Mouse (Mus musculus): ENCODE results near the gene Bst2.

GRCm38 (mm10) chr8:71580201-71580600, 42.9 kb upstream of the Bst2 start:
- TF ChIP-seq CTCF (IDR thresholded peaks at IDR 0.05; ENCODE audit: borderline replicate concordance, extremely low read depth, insufficient read depth, insufficient read length) (no peak), POLR2A (IDR thresholded peaks at IDR 0.05; ENCODE audit: borderline replicate concordance, extremely low read depth, insufficient read depth, insufficient read length, poor library complexity, severe bottlenecking) (no peak)

Data from brain, embryonic 14.5 days (tissue).